Mouse (Mus musculus) kidney, postnatal 0 days (tissue): Measurements from ENCODE around the gene Grm1. TPM values are rescaled to one million over a fixed set of nuclear protein-coding genes. Genes with fewer than 3 reads are reported as not detected.

Source experiments
- ATAC-seq: fragments of 200-750 bp; cut with Nextera tagmentation; replicated peaks from 2 replicates; pipeline ENCODE4 v1.8.0; 2017; ENCODE audit warnings: low read depth, moderate number of reproducible peaks, moderate TSS enrichment, moderate library complexity; ENCODE audit not compliant: low FRiP score
- DNase-seq: peaks from one replicate; pipeline ENCODE4 v3.0.0-alpha.2; 2016; ENCODE audit warnings: low spot score
- H3K27ac ChIP-seq: fragments of 300-500 bp; sonication (generic); 2 replicates; pipeline ENCODE4 v1.5.1; 2014; ENCODE audit warnings: mild to moderate bottlenecking
- H3K27me3 ChIP-seq: fragments of 300-500 bp; sonication (generic); 2 replicates; pipeline ENCODE4 v1.6.1; 2014; ENCODE audit warnings: low read length, mixed read lengths; ENCODE audit not compliant: insufficient read depth
- H3K36me3 ChIP-seq: fragments of 300-500 bp; sonication (generic); 2 replicates; pipeline ENCODE4 v1.6.1; 2014; ENCODE audit warnings: low read length, mixed read lengths; ENCODE audit not compliant: insufficient read depth
- H3K4me1 ChIP-seq: fragments of 300-500 bp; sonication (generic); replicated peaks from 2 replicates; pipeline ENCODE4 v1.6.1; 2014; ENCODE audit warnings: antibody characterized with exemption, low read length, mixed read lengths; ENCODE audit not compliant: insufficient read depth
- H3K4me2 ChIP-seq: fragments of 300-500 bp; sonication (generic); 2 replicates; pipeline ENCODE4 v1.6.1; 2014; ENCODE audit warnings: mild to moderate bottlenecking, low read length, moderate library complexity, mixed read lengths
- H3K4me3 ChIP-seq: fragments of 300-500 bp; sonication (generic); replicated peaks from 2 replicates; pipeline ENCODE4 v1.5.1; 2014; ENCODE audit warnings: low read depth, low read length
- H3K9ac ChIP-seq: fragments of 300-500 bp; sonication (generic); 2 replicates; pipeline ENCODE4 v1.6.1; 2014; ENCODE audit warnings: low read depth, low read length
- H3K9me3 ChIP-seq: fragments of 300-500 bp; sonication (generic); replicated peaks from 2 replicates; pipeline ENCODE4 v1.6.1; 2016; ENCODE audit warnings: low read length, inconsistent platforms, mixed read lengths
- CTCF ChIP-seq: IDR thresholded peaks from 2 replicates; pipeline ENCODE4 v1.5.1; 2016; ENCODE audit warnings: antibody characterized with exemption, low read depth, mild to moderate bottlenecking, moderate library complexity
- whole genome bisulfite sequencing: fragments of 180-500 bp; shearing (Covaris S2); extraction: QIAGEN DNeasy Blood & Tissue Kit; methylation state at CpG from one replicate; pipeline ENCODE4 v1.1.7; 2014; 5-methylcytosine and 5-hydroxymethylcytosine counted together
- polyA plus RNA-seq: library from polyadenylated mRNA; unstranded; fragments of >200 nt; fragmentation: Nextera tagmentation; extraction: Ambion mirVana; gene quantifications from 2 replicates; pipeline ENCODE4 v1.2.1, GENCODE M21; 2015

Gene Grm1
- polyA plus RNA-seq, 1 experiment from 2014 or later, result not detected

DNA sequence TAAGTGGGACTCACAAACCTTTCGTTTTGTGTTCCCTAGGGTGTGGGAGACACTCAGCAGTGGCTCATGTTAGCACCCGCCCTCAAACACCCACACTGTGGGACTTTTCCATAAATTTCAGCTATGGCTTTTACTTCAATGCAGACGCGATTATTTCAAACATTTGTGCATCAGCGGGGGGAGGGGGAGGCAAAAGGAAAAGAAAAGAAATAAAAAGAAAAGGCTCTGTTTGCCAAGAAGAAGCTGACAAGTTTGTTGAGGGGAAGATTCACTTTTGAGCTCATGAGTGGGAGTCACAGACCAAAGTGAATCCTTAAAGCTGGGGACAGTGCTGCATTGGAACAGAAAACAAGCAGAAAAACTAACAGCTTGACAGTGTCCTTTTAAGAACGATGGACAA lies 384.7 kb downstream of the Grm1 start:
- Histone ChIP-seq H3K9me3 (no peaks in the 10 kb centered on the region), H3K27me3 (no peaks in the 10 kb centered on the region), H3K9ac (no peak overlapping the region), H3K4me3 (no peak overlapping the region), H3K4me2 (no peak overlapping the region), H3K36me3 (no peaks in the 10 kb centered on the region), H3K4me1 (no peaks in the 10 kb centered on the region), H3K27ac (no peak overlapping the region)
- ATAC-seq, result no peak
- DNase-seq, result no peak
- 64% methylated on average over 6 of the region's 6 CpGs for WGBS
- TF ChIP-seq CTCF, result no peak

DNA sequence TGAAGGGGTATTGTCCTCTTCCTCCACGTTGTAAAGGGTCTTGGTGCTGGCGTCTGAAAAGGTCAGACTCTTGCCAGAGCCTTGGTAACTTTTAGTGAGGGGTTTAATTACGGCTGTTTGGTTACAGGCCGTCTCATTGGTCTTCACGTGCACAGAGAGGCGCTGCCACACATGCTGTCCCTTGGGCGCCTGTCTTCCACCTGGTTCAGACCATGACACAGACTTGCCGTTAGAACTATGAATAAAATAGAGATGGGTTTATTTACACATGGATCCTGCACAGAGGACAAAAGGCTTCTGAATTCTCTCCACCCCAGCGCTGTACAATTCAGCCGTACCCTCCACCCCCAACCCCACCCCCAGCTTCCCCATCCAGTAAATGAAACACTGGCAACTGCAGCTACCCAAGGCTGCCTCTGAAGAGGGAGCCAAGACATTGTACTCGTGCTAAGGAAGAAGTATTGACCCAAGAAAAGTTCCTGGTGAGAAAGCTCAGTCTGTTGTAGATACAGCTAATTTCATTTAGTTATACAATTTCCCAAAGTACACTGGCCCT lies 392.4 kb downstream of the Grm1 start:
- Histone ChIP-seq H3K4me1 (no peaks in the 10 kb centered on the region; the same call in 1 of the 2 replicates), H3K27me3 (no peaks in the 10 kb centered on the region), H3K9me3 (no peaks in the 10 kb centered on the region), H3K4me2 (peak overlapping the region; percentile 79), H3K9ac (no peak overlapping the region), H3K4me3 (peak overlapping the region; percentile 26), H3K27ac (no peak overlapping the region), H3K36me3 (no peaks in the 10 kb centered on the region)
- DNase-seq (no peak), ATAC-seq (no peak)
- no peak for TF ChIP-seq CTCF
- 12% methylated on average over 11 of the region's 11 CpGs for WGBS

GRCm38 (mm10) chr10:10688907-10689667 lies 393.1 kb downstream of the Grm1 start:
- H3K36me3 ChIP-seq, result no peaks in the 10 kb centered on the region
- TF ChIP-seq CTCF, result no peak
- H3K4me2 ChIP-seq, result peak overlapping the region; percentile 79
- no peak overlapping the region for H3K27ac ChIP-seq
- no peaks in the 10 kb centered on the region; the same call in 1 of the 2 replicates for H3K4me1 ChIP-seq
- no peaks in the 10 kb centered on the region for H3K9me3 ChIP-seq
- H3K27me3 ChIP-seq, result no peaks in the 10 kb centered on the region
- under 1% methylated on average over 35 of the region's 35 CpGs for WGBS
- H3K4me3 ChIP-seq, result peak overlapping the region; percentile 26
- peak overlapping the region; percentile 42; the same call in 1 of the 2 replicates for H3K9ac ChIP-seq
- ATAC-seq, result peak; percentile 52; the same call in 1 of the 2 replicates
- DNase-seq, result peak; percentile 19

DNA sequence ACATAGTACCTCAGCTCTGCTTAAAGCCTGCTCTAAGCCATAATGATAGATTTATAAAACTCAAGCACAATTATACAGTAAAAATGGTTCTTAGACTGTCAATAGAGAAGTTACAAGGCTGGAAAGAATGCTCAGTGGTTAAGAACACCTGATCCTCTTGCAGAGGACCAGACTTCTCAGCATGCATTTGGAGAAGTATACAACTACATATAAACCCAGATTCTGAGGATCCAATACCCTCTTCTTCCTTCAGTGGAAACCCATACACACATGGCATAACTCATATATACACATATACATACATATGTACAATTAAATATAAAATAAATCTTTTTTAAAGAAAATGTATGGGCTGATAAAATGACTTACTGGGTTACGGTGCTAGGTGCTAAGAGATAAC lies 401.1 kb downstream of the Grm1 start, which contains the start of gene Gm10944:
Gene Gm10944 (plus strand): TSS at position 301 of the 400 bp plus-strand sequence.
- no peak for ATAC-seq
- Histone ChIP-seq H3K4me2 (no peak within 1 kb of the TSS), H3K27ac (no peak within 1 kb of the TSS), H3K9me3 (no peaks in the 10 kb centered on the region), H3K36me3 (no peaks in the 10 kb centered on the region), H3K27me3 (no peaks in the 10 kb centered on the region), H3K4me3 (no peak within 1 kb of the TSS), H3K9ac (no peak within 1 kb of the TSS), H3K4me1 (no peaks in the 10 kb centered on the region)
- DNase-seq, result no peak
- WGBS, result 92% methylated on average over 1 of the region's 1 CpGs
- no peak for TF ChIP-seq CTCF

DNA sequence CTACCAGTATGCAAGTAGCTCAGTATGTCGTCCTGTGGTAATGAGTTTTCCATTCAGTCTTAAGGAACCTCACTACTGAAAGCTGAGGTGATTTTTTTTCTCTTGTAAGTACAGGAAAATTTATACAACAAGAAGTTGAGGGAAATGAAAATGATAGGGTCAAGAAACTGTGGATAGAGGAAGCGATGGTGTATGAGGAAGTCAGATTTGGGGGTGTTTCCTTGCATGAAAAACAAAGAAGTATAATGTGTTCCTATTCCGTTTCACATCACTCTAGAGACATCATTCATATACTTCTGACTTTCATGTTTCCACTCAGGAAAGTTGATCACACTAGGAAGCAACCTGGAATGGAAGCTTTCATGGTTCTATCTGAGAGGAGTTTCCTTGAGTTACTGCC lies 422.2 kb downstream of the Grm1 start:
- Histone ChIP-seq H3K36me3 (no peaks in the 10 kb centered on the region), H3K4me2 (no peak overlapping the region), H3K9ac (no peak overlapping the region), H3K4me1 (no peaks in the 10 kb centered on the region), H3K9me3 (no peaks in the 10 kb centered on the region), H3K27ac (no peak overlapping the region), H3K27me3 (no peaks in the 10 kb centered on the region), H3K4me3 (no peak overlapping the region)
- no peak for DNase-seq
- no peak for ATAC-seq
- WGBS, result 53% methylated on average over 3 of the region's 3 CpGs
- no peak for TF ChIP-seq CTCF

GRCm38 (mm10) chr10:10659161-10659560 lies 423.0 kb downstream of the Grm1 start:
- no peak for ATAC-seq
- Histone ChIP-seq H3K9ac (no peak overlapping the region), H3K9me3 (no peaks in the 10 kb centered on the region), H3K27me3 (no peaks in the 10 kb centered on the region), H3K4me1 (no peaks in the 10 kb centered on the region), H3K27ac (no peak overlapping the region), H3K4me2 (no peak overlapping the region), H3K4me3 (no peak overlapping the region), H3K36me3 (no peaks in the 10 kb centered on the region)
- no peak for DNase-seq
- no peak for TF ChIP-seq CTCF
- 75% methylated on average over 3 of the region's 3 CpGs for WGBS
